Mouse (Mus musculus) heart, postnatal 10 days (tissue): Measurements from ENCODE around the gene Prps1l3. TPM values are rescaled to one million over a fixed set of nuclear protein-coding genes. Genes with fewer than 3 reads are reported as not detected.
A peak's percentile ranks its signal among the peaks of the same experiment; 100 is the strongest.

Experiments used
- DNase-seq, 2 experiments: peaks; one replicate each; pipeline ENCODE4 v3.0.0; 2021
- intact Hi-C: fragments of 180-260 bp; cut with DNase I; formaldehyde crosslinking; loops from one replicate; pipeline ENCODE4 v1.15.1; 2025
- total RNA-seq, 2 experiments: library from RNA; stranded (reverse); gene quantifications; 2 replicates each; pipeline ENCODE4 v1.2.3; 2021

Gene Prps1l3
- total RNA-seq, 2 experiments from 2014 or later = 17.8 to 22.8 TPM

GRCm38 (mm10) chr12:57233386-57233785 lies 3.2 kb downstream of the Prps1l3 start:
- intact Hi-C loops = no loop called here
- no peak for DNase-seq

- intact Hi-C loops = no loop called here
- no peak for DNase-seq
Measured at GRCm38 (mm10) chr12:57243671-57244495, 13.7 kb downstream of the Prps1l3 start.

GRCm38 (mm10) chr12:57258572-57258971 lies 28.4 kb downstream of the Prps1l3 start:
- intact Hi-C loops = no loop called here
- DNase-seq = no peak

- DNase-seq = no peak
- intact Hi-C loops = no loop called here
Measured at GRCm38 (mm10) chr12:57275456-57275855, 45.2 kb downstream of the Prps1l3 start.

- intact Hi-C loops = loop anchor here (1.0 to 2.0 kb wide), 2 partner anchors 263 to 506 kb away; no protein-coding TSS in a partner anchor
- peak; percentile 13 to 49 for DNase-seq
Measured at GRCm38 (mm10) chr12:57281155-57282114, 51.2 kb downstream of the Prps1l3 start.

- DNase-seq = no peak
- intact Hi-C loops = no loop called here
Measured at GRCm38 (mm10) chr12:57285303-57286059, 55.3 kb downstream of the Prps1l3 start.

Other genes starting within 250 kb of the Prps1l3 start
- gene Slc25a21, start 32.9 kb upstream of the Prps1l3 start, total RNA-seq = under 1 TPM; 0.12 TPM
- gene Mipol1, start within 50 bp of the Prps1l3 start, total RNA-seq = 1 to 10 TPM; 6.5 to 7.6 TPM